Mouse (Mus musculus): ENCODE results near the gene Pelp1. TPM values are rescaled to one million over a fixed set of nuclear protein-coding genes. Genes with fewer than 3 reads are reported as not detected.
"Not testable (repeated sequence)": the region's sequence is repeated elsewhere in the genome, so short reads cannot be mapped to it uniquely, and the experiment has no call there.

Gene Pelp1
- polyA plus RNA-seq, 2 experiments = 9.6 to 12.1 TPM

DNA sequence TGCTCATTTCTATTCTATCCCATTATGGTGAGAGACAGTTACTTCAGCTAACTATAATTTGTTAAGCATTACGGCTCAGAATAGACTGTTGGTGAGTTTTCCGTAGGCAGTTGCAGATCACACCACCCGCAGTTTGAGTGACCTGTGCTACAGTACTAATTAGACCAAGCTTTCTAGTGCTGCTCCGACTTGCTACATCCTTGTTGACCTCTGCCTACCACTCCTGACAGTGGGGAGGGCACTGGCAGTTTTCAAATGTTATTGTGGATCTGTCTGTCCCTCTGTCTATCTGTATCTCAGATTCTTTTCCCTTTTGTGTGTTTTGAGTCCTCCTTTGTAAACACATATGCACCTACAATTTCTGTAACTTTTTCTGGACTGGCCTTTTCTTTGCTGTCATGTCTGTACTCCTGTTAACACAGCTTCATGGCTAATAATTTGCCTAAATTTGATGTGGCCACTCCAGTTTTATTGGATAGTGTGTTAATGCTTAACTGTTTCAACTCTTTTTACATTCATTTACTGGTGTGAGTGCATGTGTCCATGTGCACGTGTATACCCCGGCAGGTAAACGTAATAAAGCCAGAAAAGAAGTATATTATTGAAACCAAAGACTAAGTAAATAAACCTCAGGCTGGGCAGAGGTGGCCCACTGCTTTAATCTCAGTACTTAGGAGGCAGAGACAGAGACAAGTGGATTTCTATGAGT is 36.8 kb downstream of the Pelp1 start:
- ATAC-seq (ENCODE audit: insufficient read depth) (no peak), DNase-seq (ENCODE audit: low read depth in 3 of 3, low spot score in 3 of 3) (no peak)
- no peaks in the 10 kb centered on the region for H3K9me3 ChIP-seq (ENCODE audit: control insufficient read depth, low read length)
- H3K4me1 ChIP-seq (replicated peaks; ENCODE audit: control insufficient read depth in 2 of 2, insufficient read depth in 2 of 2, low read length in 1 of 2) = no peaks in the 10 kb centered on the region
- no peak overlapping the region for H3K4me2 ChIP-seq (ENCODE audit: low read depth)
- no peak overlapping the region for H3K27ac ChIP-seq
- no peak overlapping the region for H3K9ac ChIP-seq (replicated peaks)
- H3K36me3 ChIP-seq (replicated peaks; ENCODE audit: control insufficient read depth, insufficient read depth, low read depth) = no peaks in the 10 kb centered on the region
- 51% methylated on average over 7 of the region's 7 CpGs for WGBS (ENCODE audit: insufficient replicate concordance)
- H3K27me3 ChIP-seq (ENCODE audit: control insufficient read depth, insufficient read depth, low read length) = no peaks in the 10 kb centered on the region; the same call in 1 of the 2 replicates
- TF ChIP-seq EP300 (IDR thresholded peaks at IDR 0.05; ENCODE audit: low read depth) (no peak), CTCF (IDR thresholded peaks at IDR 0.05; ENCODE audit: low read depth) (no peak)
- H3K4me3 ChIP-seq (ENCODE audit: insufficient read depth in 1 of 2, low read depth in 2 of 2, low read length in 2 of 2) = no peak overlapping the region

DNA sequence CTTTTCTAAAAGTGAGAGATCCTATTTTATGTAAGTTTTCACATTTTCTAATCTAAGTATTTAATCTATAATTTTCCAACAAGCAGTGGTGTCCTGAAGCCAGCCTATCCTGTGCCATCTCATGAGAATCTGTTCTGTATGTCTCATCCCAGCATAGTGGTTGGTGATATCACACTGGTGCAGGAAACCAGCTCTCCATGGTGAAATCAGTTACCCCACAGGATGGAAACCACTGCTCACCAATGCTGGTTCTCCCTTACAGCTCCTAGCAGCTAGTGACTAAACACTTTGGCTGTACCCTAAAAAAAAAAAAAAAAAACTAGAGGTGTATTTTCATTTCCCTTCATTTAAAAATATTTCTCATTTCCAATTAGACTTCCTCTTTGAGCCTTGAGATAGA is 37.4 kb downstream of the Pelp1 start:
- no peak for TF ChIP-seq CTCF (IDR thresholded peaks at IDR 0.05; ENCODE audit: low read depth)
- no peak for TF ChIP-seq EP300 (IDR thresholded peaks at IDR 0.05; ENCODE audit: low read depth)
- no peak for DNase-seq (ENCODE audit: low read depth in 3 of 3, low spot score in 3 of 3)
- Histone ChIP-seq H3K27ac (no peak overlapping the region), H3K9ac (replicated peaks) (no peak overlapping the region), H3K4me1 (replicated peaks; ENCODE audit: control insufficient read depth in 2 of 2, insufficient read depth in 2 of 2, low read length in 1 of 2) (no peaks in the 10 kb centered on the region), H3K4me3 (ENCODE audit: insufficient read depth in 1 of 2, low read depth in 2 of 2, low read length in 2 of 2) (no peak overlapping the region), H3K9me3 (ENCODE audit: control insufficient read depth, low read length) (no peaks in the 10 kb centered on the region), H3K27me3 (ENCODE audit: control insufficient read depth, insufficient read depth, low read length) (no peaks in the 10 kb centered on the region; the same call in 1 of the 2 replicates), H3K36me3 (replicated peaks; ENCODE audit: control insufficient read depth, insufficient read depth, low read depth) (no peaks in the 10 kb centered on the region), H3K4me2 (ENCODE audit: low read depth) (no peak overlapping the region)
- no peak for ATAC-seq (ENCODE audit: insufficient read depth)

DNA sequence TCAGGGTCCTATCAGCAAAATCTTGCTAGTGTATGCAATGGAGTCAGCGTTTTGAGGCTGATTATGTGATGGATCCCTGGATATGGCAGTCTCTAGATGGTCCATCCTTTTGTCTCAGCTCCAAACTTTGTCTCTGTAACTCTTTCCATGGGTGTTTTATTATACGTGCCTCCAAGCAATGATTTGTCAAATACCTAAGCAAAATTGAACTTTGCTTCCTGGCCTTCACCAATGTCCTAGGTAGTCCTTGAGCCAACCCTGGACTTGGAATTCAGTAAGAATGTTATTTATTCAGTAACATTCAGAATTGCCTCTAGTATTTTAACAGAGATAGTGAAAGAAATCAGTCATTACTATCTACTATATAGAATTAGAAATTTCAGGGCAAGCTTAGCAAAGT is 41.2 kb downstream of the Pelp1 start:
- not testable (repeated sequence) for ATAC-seq (ENCODE audit: insufficient read depth); H3K9ac ChIP-seq (replicated peaks); DNase-seq (ENCODE audit: low read depth in 3 of 3, low spot score in 3 of 3); H3K36me3 ChIP-seq (replicated peaks; ENCODE audit: control insufficient read depth, insufficient read depth, low read depth); H3K9me3 ChIP-seq (ENCODE audit: control insufficient read depth, low read length); H3K4me1 ChIP-seq (replicated peaks; ENCODE audit: control insufficient read depth in 2 of 2, insufficient read depth in 2 of 2, low read length in 1 of 2); H3K27me3 ChIP-seq (ENCODE audit: control insufficient read depth, insufficient read depth, low read length); H3K4me3 ChIP-seq (ENCODE audit: insufficient read depth in 1 of 2, low read depth in 2 of 2, low read length in 2 of 2); H3K4me2 ChIP-seq (ENCODE audit: low read depth); H3K27ac ChIP-seq
- 53% methylated on average over 2 of the region's 2 CpGs for WGBS (ENCODE audit: insufficient replicate concordance)

DNA sequence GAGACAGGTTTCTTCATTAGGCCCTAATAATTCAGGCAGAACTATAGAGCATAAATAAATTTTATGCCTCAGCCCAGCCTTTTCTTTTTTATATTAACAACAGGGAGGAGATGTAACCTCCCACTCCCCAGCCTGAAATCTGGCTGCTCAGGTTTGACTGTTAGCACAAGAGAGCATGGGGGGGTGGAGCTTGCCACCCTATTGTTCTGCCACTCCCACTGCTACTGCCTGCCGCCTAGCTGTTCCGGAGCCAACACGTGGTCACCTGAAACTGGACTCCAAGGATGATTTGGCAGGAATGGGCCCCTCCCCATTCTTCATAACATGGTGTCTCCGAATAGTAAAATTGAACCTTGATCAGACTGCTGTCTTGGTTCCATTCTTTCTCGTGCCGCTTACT is 42.1 kb downstream of the Pelp1 start:
- H3K4me3 ChIP-seq (ENCODE audit: insufficient read depth in 1 of 2, low read depth in 2 of 2, low read length in 2 of 2); DNase-seq (ENCODE audit: low read depth in 3 of 3, low spot score in 3 of 3); H3K9me3 ChIP-seq (ENCODE audit: control insufficient read depth, low read length); H3K27ac ChIP-seq; H3K27me3 ChIP-seq (ENCODE audit: control insufficient read depth, insufficient read depth, low read length); H3K4me2 ChIP-seq (ENCODE audit: low read depth); ATAC-seq (ENCODE audit: insufficient read depth); H3K36me3 ChIP-seq (replicated peaks; ENCODE audit: control insufficient read depth, insufficient read depth, low read depth); H3K4me1 ChIP-seq (replicated peaks; ENCODE audit: control insufficient read depth in 2 of 2, insufficient read depth in 2 of 2, low read length in 1 of 2); H3K9ac ChIP-seq (replicated peaks): not testable (repeated sequence)
- WGBS (ENCODE audit: insufficient replicate concordance) = 73% methylated on average over 6 of the region's 6 CpGs

DNA sequence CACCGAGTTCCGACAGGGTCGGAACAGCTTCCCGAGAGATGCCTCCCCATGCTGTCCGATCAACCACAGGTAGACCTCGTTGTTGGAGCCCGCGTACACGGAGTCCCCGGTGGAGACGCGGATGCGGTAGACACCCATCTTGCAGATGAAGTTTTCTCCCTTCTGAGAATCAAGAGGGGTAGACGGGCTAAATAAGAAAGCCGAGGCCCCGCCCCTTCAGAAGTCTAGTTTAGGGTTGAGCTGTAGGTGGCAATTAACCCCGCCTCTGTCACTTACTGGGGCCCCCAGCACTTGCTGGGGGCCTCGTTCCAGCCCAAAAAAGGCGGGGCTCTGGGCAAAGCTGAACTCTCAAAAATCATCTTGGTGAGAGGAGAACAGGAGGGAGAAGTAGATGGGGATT is 58.0 kb downstream of the Pelp1 start, which contains the start of gene Alox15:
TSS of gene Alox15 (minus strand) at position 164 of the 400 bp plus-strand sequence.
- no peak within 1 kb of the TSS for H3K27ac ChIP-seq
- peak within 1 kb of the TSS; percentile 13 to 14; a peak in 1 of 4 replicates for H3K4me3 ChIP-seq (ENCODE audit: insufficient read depth in 1 of 2, low read depth in 2 of 2, low read length in 2 of 2)
- no peak for TF ChIP-seq EP300 (IDR thresholded peaks at IDR 0.05; ENCODE audit: low read depth)
- no peak for TF ChIP-seq CTCF (IDR thresholded peaks at IDR 0.05; ENCODE audit: low read depth)
- ATAC-seq (ENCODE audit: insufficient read depth) (no peak), DNase-seq (ENCODE audit: low read depth in 3 of 3, low spot score in 3 of 3) (peak in 1 of 3 experiments; percentile 22)
- H3K9ac ChIP-seq (replicated peaks) = no peak within 1 kb of the TSS
- H3K27me3 ChIP-seq (ENCODE audit: control insufficient read depth, insufficient read depth, low read length) = peaks cover 19% of the 10 kb centered on the region
- WGBS (ENCODE audit: insufficient replicate concordance) = under 1% methylated on average over 19 of the region's 19 CpGs
- H3K9me3 ChIP-seq (ENCODE audit: control insufficient read depth, low read length) = no peaks in the 10 kb centered on the region
- H3K36me3 ChIP-seq (replicated peaks; ENCODE audit: control insufficient read depth, insufficient read depth, low read depth) = no peaks in the 10 kb centered on the region
- peak within 1 kb of the TSS; percentile 47 for H3K4me2 ChIP-seq (ENCODE audit: low read depth)
- H3K4me1 ChIP-seq (replicated peaks; ENCODE audit: control insufficient read depth in 2 of 2, insufficient read depth in 2 of 2, low read length in 1 of 2) = no peaks in the 10 kb centered on the region

Data from liver, embryonic 14.5 days (tissue).